Mouse (Mus musculus) megakaryocyte progenitor cell, adult 5-6 weeks (primary cell): ENCODE results near the gene Tcf19. TPM values are rescaled to one million over a fixed set of nuclear protein-coding genes. Genes with fewer than 3 reads are reported as not detected.
"Not testable (repeated sequence)": the region's sequence is repeated elsewhere in the genome, so short reads cannot be mapped to it uniquely, and the experiment has no call there.

ENCODE experiments used
- ATAC-seq: replicated peaks from 2 replicates; pipeline ENCODE4 v1.8.0; 2016; ENCODE audit warnings: mild to moderate bottlenecking, moderate TSS enrichment, inconsistent platforms; ENCODE audit not compliant: poor library complexity
- total RNA-seq, 2 experiments: library from RNA; stranded (forward) in 1 of 2; stranded (reverse) in 1 of 2; fragments of 157-497, 149-512 nt in 1 of 2; fragments of 200-1000 nt in 1 of 2; gene quantifications; 2 replicates each; pipeline versions ENCODE4 v1.2.3 to v1.2.4; 2015 to 2017

The Tcf19 gene
- total RNA-seq, 2 experiments from 2014 or later = 8.5 to 23.3 TPM

- ATAC-seq = peak; percentile 87
Observed at GRCm38 (mm10) chr17:35534343-35534742, 17.7 kb upstream of the Tcf19 start.

GRCm38 (mm10) chr17:35532901-35533300, 16.3 kb upstream of the Tcf19 start, which contains the start of gene Psors1c2:
TSS of gene Psors1c2 (plus strand) at chr17:35533201.
- no peak for ATAC-seq

- no peak for ATAC-seq
Observed at GRCm38 (mm10) chr17:35532360-35532759, 15.7 kb upstream of the Tcf19 start.

- ATAC-seq = no peak
Observed at GRCm38 (mm10) chr17:35526644-35527043, 10.0 kb upstream of the Tcf19 start.

- no peak for ATAC-seq
Observed at GRCm38 (mm10) chr17:35524354-35524753, 7.7 kb upstream of the Tcf19 start.

- ATAC-seq = no peak
Observed at GRCm38 (mm10) chr17:35517526-35517925, 902 bp upstream of the Tcf19 start.

GRCm38 (mm10) chr17:35515911-35516640, 548 bp downstream of the Tcf19 start:
- ATAC-seq = 0 out of 2 replicates have a peak, but pooled peaks have one; percentile 1

- ATAC-seq = no peak
Observed at GRCm38 (mm10) chr17:35514756-35515155, 1.9 kb downstream of the Tcf19 start.

- ATAC-seq = peak; percentile 32; the same call in 1 of the 2 replicates
Observed at GRCm38 (mm10) chr17:35513886-35514285, 2.7 kb downstream of the Tcf19 start.

- no peak for ATAC-seq
Observed at GRCm38 (mm10) chr17:35512916-35513626, 3.6 kb downstream of the Tcf19 start.

- peak; percentile 79 for ATAC-seq
Observed at GRCm38 (mm10) chr17:35509284-35509683, 7.3 kb downstream of the Tcf19 start.

GRCm38 (mm10) chr17:35508279-35508678, 8.3 kb downstream of the Tcf19 start:
- ATAC-seq = not testable (repeated sequence)

- no peak for ATAC-seq
Observed at GRCm38 (mm10) chr17:35507556-35508260, 8.9 kb downstream of the Tcf19 start.

GRCm38 (mm10) chr17:35506881-35507280, 9.7 kb downstream of the Tcf19 start:
- ATAC-seq = no peak

GRCm38 (mm10) chr17:35505776-35506175, 10.8 kb downstream of the Tcf19 start, which contains the start of gene Pou5f1:
TSS of gene Pou5f1 (plus strand) at chr17:35506018.
- ATAC-seq = no peak

- no peak for ATAC-seq
Observed at GRCm38 (mm10) chr17:35504628-35505481, 11.8 kb downstream of the Tcf19 start.

GRCm38 (mm10) chr17:35503849-35504248, 12.8 kb downstream of the Tcf19 start:
- ATAC-seq = no peak

GRCm38 (mm10) chr17:35502762-35503161, 13.9 kb downstream of the Tcf19 start:
- ATAC-seq = no peak

- ATAC-seq = no peak
Observed at GRCm38 (mm10) chr17:35502226-35502625, 14.4 kb downstream of the Tcf19 start.

GRCm38 (mm10) chr17:35497124-35497523, 19.5 kb downstream of the Tcf19 start:
- ATAC-seq = no peak
